Mouse (Mus musculus): ENCODE data around the gene Plxdc1. TPM values are rescaled to one million over a fixed set of nuclear protein-coding genes. Genes with fewer than 3 reads are reported as not detected.

Plxdc1 gene
- total RNA-seq, 2 experiments from 2014 or later, result 26.3 to 39.3 TPM

DNA sequence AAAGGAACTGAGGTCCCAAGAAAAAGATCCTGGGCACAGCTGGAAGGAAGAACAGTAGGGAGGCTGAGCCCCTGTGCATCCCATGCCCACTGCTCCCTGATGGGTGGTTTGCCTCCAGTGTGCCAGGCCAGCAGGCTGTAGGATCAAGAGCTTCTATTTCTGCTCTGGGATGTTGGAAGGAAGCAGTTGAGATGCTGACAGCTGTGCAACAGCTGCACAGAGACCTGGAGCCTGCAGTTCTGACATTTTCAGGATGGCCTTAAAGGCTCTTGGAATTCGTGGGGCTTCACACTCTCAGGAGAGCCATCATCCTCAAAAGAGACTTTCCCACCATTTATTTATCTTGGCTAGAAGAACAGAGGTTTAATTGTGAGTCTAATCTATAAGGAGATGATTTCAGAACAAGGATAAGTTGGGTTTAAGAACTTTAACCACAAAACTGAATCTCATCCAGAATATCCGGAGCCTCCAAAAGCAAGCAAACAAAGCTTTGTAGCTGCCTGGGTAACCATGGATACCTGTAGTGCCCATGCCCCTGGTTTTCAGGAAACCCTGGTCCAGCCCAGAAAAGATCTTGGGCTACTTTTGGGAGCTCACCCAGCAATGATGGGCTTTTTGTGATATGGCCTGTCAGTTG is 48.7 kb downstream of the Plxdc1 start:
- intact Hi-C loops (cut with DNase I), result loop anchor here (2.0 kb wide), 1 partner anchor 49 kb away; the partner anchor contains the start of gene Plxdc1
- no peak for DNase-seq (ENCODE audit: low spot score in 2 of 2)

DNA sequence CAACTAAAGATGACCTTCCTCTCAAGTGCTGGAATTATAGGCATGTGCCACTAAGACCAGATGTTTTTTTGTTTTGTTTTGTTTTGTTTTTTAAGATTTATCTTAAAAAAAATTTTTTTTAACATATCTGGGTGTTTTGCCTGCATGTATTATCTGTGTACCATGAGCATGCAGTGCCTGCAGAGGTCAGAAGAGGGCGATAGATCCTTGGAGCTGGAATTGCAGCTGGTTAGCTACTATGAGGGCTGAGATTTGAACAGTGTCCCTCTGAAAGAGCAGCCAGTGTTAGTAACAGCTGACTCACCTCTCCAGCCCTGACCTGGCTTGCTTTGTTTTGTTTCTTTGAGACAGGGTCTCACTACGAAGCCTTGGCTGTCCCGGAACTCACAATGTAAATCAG is 49.5 kb downstream of the Plxdc1 start:
- DNase-seq (ENCODE audit: low spot score in 2 of 2), result peak in 1 of 2 experiments; percentile 34
- intact Hi-C loops (cut with DNase I), result loop anchor here (2.0 kb wide), 1 partner anchor 50 kb away; the partner anchor contains the start of gene Plxdc1

DNA sequence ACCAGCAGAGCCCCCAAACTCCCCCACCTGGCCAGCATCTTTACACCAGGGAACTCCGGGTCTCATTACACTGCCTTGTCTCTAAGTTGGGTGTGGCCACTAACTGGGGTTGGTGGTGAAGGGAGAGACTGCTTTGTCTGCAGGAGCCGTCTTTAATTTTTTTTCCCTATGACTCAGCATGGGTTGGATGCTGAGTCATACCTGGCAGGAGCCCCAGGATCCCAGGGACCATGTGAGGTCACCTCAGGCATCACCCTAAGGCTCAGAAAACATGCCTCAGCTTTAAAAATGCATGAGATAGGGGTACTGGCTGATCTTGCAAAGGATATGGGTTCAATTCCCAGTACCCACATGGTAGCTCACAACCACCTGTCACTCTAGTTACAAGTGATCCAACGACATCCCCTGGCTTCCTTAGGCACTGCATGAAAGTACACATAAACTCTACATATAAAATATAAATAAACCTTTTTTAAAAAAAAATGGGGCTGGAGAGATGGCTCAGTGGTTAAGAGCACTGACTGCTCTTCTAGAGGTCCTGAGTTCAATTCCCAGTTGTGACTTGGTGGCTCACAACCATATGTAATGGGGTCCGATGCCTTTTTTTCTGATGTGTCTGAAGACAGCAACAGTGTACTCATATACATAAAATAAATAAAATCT is 50.2 kb downstream of the Plxdc1 start:
- DNase-seq (ENCODE audit: low spot score in 2 of 2), result no peak
- intact Hi-C loops (cut with DNase I), result loop anchor here (2.0 kb wide), 1 partner anchor 51 kb away; the partner anchor contains the start of gene Plxdc1

DNA sequence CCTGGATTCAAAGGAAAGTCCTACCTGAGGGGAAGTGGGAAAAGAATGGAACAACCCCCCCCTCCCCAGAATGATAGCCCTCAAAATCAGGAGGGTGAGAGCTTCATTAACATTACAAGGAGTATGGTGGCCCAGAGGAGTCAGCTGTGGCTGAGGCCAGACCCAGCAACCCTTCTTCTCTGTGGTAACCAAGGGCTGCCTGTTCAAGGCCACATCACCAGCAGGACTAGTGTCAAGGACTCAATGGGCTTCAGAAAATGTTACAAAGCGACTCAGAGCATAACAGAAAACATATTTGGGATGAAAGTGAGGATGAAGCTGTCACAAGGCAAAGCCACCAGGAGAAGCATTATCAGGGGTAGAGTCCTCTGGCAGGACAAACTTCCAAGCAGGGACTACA is 52.7 kb downstream of the Plxdc1 start:
- DNase-seq (ENCODE audit: low spot score in 2 of 2), result no peak
- intact Hi-C loops (cut with DNase I), result loop anchor here (5.0 kb wide), 1 partner anchor 39 kb away; no protein-coding TSS in a partner anchor

DNA sequence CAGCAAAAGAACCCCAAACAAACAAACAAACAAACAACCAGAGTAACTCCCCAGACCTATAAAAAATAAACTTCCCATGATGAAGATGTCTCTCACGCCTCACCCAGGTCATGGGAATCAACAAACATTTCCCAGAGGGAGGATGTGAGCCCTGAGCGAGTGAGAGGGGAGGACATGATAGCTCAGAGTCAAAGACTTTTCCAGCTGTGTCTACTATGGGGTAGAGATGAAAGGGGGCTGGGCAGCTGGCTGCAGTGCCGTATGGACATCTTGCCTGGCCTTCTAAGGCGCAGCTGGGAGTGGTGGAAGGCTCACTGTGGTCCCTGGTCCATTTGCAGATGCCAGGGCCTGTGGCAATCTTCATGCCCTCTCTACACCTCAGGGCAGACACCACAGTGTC is 57.3 kb downstream of the Plxdc1 start:
- intact Hi-C loops (cut with DNase I), result no loop called here
- DNase-seq (ENCODE audit: low spot score in 2 of 2), result no peak

DNA sequence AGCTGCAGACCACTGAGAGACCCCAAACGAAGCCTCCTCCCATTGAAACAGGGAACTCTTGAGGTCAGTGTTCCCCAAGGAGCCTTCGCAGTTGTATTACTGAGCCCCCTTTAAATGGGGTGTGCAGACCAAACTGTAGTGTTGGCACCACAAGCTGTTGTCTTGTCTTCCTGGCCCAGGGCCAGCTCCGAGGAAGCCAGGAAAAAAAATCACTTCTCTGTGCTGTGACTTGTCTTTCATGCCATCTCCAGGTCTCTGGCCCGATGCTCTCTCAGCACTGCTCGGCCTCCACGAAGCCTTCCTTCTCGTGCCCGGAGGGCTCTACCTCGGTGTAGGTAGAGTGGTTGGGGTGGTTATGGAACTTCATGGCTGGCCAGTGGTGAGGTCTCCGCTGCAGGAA is 62.0 kb downstream of the Plxdc1 start:
- intact Hi-C loops (cut with DNase I), result no loop called here
- DNase-seq (ENCODE audit: low spot score in 2 of 2), result no peak

DNA sequence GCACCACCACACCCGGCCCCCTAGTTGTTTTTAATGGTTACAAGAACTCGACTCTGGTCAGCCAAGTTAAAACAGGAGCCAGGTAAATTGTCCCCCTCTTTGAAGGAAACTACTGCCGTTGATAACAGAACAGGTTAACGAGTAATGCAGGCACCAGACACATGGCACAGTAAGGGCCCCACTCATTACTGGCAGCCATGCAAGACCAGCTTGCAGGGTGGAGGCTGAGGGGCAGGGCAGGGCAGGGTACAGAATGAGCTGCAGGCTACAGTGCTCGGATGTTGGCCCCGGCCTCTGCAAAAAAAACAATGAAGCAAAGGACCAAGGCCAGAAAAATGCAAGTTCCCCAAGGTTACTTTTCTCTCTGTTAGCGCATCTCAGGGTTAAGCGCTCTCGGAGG is 62.6 kb downstream of the Plxdc1 start:
- no peak for DNase-seq (ENCODE audit: low spot score in 2 of 2)
- intact Hi-C loops (cut with DNase I), result no loop called here

DNA sequence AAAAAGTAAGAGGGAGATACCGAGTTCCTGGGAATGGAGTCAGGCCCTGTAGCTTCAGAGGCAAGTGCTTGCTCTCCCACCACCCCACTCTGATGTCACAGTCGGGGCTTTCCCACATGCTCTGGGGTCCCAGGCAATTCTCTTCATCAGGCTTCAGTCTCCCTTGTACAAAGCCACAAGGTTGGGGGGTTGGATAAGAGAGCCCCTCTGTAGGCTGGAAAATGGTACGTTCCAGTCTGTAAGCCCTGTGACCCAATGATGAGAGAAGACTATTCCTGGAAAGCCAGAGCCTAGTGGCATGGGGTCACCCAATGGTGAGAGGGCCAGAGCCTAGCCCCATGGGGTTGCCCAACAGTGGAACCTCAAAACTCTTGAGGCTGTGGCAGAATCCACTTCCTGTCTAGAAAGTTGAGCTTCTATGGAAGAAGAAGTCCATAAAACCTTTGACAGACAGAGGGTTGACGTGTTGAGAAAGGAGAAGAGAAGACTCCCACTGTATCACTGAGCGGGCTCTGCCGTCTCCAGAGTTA is 70.2 kb downstream of the Plxdc1 start:
- intact Hi-C loops (cut with DNase I), result no loop called here
- DNase-seq (ENCODE audit: low spot score in 2 of 2), result no peak

DNA sequence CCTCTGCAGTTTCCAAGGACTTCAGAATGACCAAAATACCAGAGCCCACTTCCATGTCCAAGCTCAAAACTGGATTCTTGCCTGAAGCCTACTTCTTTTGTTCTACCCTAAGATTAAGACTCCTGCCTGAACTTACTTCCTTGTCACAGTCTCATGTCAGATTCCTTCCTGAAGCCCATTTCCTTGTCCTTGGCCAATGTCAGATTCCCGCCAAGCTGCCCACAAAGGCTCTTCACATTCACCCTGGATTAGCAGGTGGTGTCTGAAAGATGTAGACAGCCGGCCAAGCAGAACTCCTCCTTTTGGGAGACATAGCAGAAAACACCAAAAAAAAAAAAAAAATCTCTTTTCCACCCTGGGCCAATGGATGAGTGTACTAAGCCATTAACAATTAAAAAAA is 70.8 kb downstream of the Plxdc1 start:
- intact Hi-C loops (cut with DNase I), result no loop called here
- DNase-seq (ENCODE audit: low spot score in 2 of 2), result no peak

DNA sequence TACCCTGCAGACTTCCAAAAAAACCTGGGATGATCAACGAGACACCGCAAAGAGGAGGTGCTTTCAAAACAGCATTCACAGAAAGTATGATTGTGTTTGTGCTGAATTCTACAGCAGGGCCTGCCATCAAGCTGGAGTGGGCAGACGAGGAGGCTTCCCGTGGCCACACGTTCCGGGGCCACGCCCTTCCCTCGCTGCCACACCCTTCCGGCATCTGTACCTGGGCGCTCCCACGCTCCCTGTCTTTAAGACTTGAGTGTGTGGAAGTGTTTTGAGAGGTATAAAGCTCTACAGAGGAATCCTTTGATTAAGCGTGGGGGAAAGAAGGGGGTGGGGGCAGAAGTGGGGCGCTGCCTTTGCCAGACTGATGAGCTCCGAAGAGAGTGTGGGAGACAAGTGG is 73.1 kb downstream of the Plxdc1 start:
- no peak for DNase-seq (ENCODE audit: low spot score in 2 of 2)
- intact Hi-C loops (cut with DNase I), result no loop called here

DNA sequence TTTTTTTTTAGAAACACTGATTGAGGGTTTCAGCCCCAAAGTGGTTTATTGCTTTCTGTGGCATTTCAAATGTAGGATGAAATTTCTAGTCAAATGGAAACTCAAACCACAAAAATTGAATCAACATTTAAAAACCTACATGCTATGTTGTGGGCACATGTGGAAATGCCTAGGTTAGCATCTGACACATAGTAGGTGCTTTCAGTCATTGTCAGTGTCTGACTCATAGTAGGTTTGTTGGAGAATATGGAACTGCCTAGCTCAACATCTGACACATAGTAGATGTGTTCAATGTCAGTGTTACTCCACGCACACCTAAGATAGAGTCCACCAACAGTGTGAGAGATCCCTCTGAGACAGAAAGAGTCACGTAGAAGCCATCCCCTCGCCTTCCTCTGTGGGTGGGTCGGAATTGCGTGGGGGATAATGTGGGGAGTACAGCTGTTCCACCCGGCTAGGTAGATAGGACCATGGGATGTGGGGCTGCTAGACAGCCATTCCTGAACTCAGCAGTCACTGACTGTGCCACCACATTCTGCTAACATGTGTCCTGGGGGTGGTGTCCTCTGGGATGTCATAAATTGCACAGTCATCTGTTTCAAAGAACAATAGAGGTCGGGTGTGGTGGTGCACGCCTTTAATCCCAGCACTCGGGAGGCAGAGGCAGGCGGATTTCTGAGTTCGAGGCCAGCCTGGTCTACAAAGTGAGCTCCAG is 77.5 kb downstream of the Plxdc1 start:
- no peak for DNase-seq (ENCODE audit: low spot score in 2 of 2)
- intact Hi-C loops (cut with DNase I), result no loop called here

DNA sequence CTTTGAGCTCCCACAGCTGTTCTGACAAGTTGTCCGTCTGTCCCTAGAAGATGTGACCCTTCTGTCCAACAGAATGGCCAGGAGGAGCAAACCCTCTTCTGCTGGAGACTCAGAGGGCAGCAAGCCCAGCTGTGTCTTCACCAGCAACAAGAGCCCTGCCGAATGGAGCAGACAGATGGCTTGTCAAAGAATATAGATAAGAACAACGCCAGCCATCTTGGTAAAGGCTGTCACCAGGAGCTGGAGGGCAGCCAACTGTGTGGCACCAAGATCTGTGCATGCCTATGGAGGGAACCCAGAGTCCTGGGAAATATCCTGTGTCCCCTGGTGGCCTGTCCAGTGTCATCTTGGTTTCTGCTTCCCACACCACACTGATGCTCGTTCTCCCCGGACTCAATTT is 78.3 kb downstream of the Plxdc1 start:
- no peak for DNase-seq (ENCODE audit: low spot score in 2 of 2)
- intact Hi-C loops (cut with DNase I), result no loop called here

DNA sequence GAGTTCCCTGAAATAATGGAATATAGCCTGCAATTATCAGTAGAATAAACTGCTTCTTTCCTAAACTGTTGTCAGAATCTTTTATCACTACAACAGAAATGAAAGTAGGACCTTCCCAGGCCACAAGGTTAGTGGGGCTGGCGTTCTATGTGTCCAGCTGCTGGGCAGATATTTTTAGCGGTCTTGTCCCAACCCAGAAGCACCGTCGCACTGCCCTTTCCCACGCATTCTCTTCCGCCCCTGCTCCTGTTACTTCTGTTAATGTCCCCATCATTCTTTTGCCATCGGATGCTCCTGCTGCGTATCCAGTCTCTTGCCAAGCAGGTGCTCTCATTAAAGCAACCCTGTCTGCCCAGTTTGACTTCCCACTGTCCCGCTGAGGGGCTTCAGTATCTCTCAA is 79.3 kb downstream of the Plxdc1 start:
- intact Hi-C loops (cut with DNase I), result no loop called here
- no peak for DNase-seq (ENCODE audit: low spot score in 2 of 2)

DNA sequence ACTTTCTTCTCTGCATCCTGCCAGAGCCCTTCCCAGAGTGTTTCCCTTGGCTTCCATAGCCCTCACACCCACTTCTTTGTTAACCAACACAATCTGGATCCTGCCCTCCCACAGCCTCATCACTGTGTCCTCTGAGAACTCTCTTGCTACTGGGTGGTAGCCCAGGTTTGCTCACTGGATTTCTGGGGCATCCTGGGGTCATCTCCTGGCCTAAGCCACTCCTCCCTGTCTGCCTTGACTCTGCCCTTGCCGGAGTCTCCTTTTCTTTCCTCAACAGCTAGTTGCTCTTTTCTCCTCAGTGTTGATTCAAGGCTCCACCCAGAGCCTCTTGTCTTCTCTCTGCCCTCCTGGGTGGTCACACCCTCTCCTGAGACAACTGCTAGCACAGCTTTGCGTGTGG is 80.3 kb downstream of the Plxdc1 start:
- no peak for DNase-seq (ENCODE audit: low spot score in 2 of 2)
- intact Hi-C loops (cut with DNase I), result no loop called here

DNA sequence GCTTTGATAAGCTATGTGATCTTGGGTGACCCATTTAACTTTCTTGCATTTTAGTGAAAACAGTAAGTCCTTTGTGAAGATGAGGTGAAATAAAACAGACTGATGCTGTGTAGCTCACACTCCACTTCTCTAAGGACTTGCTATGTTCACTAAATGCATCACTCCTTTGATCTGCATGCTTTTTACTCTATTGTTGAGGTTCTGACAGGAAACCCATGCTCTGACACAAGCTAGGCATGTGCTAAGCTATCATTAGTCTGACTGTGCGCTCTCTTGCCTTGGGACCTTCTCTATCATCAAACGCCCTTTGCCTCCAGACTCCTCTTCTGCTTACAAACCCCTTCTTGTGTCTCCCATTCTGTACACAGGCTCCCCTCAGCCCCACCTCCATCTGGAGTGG is 80.7 kb downstream of the Plxdc1 start:
- intact Hi-C loops (cut with DNase I), result no loop called here

DNA sequence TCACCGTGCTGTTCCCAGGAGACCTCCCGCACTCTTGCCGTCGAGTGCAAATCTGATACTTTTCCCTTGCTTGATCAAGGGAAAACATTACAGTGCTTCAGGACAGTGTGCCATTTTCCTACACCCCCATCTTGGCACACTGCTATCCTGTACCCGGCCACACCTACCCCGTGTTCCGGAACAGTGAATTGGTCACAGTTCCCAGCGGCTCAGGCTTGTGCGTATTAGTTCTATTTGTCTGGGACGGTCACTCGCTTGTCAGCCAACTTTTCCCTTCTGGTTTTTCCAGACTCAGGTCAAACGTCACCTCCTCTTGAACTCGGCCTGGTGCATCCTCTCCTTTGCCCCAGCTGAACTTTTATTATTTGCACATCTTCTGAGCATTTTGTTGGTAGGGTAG is 81.4 kb downstream of the Plxdc1 start:
- DNase-seq (ENCODE audit: low spot score in 2 of 2), result no peak
- intact Hi-C loops (cut with DNase I), result no loop called here

More for the DNA sequence above, 80.7 kb downstream of the Plxdc1 start:
- DNase-seq (ENCODE audit: low spot score in 2 of 2), result no peak

DNA sequence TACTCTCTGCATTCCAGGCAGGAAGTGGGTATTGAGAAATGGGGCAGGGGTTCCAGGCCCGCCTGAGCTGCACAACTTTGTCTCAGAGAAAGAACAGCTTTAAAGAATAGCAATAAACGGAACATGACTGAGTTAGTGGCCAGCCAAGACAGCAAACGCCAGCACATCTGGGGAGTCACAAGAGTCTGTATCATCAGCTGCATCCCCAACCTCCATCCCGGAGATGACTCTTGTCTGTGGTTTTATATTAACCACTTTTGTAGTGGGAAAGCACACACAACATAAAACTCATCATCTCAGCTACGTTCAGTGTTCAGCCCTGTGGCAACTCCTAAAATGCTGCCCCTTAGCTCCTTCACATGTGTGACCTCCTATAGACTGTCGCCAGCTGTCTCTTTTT is 84.4 kb downstream of the Plxdc1 start:
- intact Hi-C loops (cut with DNase I), result no loop called here
- no peak for DNase-seq (ENCODE audit: low spot score in 2 of 2)

DNA sequence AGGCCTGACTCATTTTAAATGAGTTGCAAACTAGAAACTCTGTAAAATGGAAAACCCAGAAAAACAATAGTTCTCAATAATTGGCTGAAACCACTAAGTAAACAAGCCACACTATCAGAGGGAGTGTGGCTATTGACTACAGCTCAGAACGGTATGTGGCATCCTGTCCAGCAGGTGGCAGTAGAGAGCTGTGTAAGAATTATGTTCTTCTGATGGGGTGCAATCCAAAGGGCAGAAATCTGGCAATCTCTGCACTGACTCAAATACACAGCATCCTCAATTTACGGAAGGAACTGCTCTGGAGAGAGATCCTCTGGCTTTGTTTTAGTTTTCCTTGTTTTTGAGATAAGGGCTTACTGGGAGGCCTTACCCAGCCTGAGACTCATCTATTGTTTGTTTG is 86.4 kb downstream of the Plxdc1 start:
- peak; percentile 73 to 82 for DNase-seq (ENCODE audit: low spot score in 2 of 2)
- intact Hi-C loops (cut with DNase I), result loop anchor here (1.0 kb wide), 1 partner anchor 87 kb away; no protein-coding TSS in a partner anchor

DNA sequence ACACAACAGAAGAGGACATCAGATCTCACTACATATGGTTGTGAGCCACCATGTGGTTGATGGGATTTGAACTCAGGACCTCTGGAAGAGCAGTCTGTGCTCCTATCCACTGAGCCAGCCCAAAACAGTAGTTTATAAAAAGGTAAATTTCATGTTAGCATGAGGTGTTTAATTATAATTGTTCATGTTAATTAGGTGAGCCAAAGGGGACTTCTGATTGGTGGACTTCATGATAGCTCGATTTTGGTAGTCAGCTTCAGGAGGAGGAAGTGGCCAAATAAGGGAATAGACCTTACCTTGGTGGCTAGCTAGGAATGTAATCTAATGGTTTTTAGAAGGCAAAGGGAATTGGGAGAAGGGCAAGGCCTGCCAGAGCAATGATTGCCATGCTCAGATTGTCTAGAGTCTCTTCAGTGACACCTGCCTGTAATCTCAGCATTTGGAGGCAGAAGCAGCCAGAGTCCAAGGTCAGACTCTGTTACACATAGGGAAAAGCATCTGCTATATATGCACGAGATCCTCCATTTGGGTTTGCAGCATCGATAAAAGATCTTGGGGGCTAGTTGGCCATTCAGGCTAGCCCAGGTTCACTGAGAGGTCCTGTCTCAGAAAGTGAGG is 88.6 kb downstream of the Plxdc1 start:
- intact Hi-C loops (cut with DNase I), result no loop called here
- DNase-seq (ENCODE audit: low spot score in 2 of 2), result no peak

DNA sequence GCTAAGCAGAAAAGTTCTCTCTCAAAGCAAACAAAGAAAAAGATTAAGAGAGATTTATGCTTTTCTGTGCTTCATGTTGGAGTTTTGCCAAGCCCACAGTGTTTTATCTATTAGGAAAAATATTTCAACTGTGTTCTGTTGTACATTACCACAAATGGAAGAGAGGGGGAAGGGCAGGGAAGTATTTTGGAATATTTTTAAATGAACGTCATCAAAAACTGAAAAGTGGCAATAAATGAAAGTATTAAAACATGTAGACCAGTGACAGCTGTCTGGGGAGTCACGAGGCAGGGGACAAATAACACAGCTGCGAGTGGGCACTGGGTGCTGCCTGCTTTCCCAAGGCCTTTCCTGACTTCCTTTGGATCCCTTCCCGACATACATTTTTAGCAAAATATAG is 89.6 kb downstream of the Plxdc1 start:
- intact Hi-C loops (cut with DNase I), result no loop called here
- DNase-seq (ENCODE audit: low spot score in 2 of 2), result no peak

Measured in left cerebral cortex, postnatal 36 days (tissue).